ENCODE assay signal across 8 mouse cellular contexts in the genomic region with DNA sequence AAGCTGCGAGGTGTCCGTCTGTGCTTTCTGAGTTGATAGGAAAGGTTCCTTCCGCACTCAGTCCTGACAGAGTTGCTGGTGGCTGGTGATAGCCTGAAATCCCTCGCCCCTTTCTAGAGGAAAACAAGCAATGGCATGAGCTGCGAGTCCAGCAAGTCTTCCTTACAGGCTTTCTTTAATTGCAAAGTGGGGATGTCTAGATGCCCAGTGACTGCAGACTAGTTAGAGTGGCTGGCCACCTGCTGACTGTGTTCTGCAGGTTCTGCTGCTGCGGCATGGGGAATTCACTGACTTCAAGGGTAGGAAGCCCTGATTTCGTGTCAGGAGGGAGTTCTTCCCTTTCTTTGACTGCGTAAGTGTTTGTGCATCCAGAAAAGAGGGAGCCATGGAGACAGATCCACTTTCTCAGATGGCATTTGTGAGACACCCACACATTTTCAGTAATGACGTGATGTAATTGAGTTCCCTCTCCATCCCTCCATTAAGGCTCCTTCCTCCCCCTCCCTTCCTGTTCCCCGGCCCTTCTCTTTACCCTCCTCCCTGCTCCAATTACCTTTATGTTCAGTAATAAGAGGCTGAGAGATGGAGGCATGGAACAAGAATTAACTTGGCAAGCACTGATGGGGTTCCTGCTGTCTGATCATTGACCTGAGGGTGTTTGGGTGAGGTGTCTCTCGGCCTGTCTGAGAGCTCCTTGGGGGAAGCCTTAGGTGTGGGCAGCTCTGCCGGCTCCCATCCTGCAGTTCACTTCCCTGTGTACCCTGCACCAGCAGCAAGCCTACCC. TPM values are rescaled to one million over a fixed set of nuclear protein-coding genes. Genes with fewer than 3 reads are reported as not detected.
DNase-seq lines count a peak whose midpoint lies in the region; ATAC-seq lines count a peak whose summit lies in the region.

No protein-coding gene starts in this region.

- H3K36me3 ChIP-seq in embryonic facial prominence, embryonic 12.5 days, result peaks cover 51% of the 10 kb centered on the region
- peaks cover 54% of the 10 kb centered on the region for H3K36me3 ChIP-seq in hindbrain, embryonic 13.5 days
- H3K36me3 ChIP-seq in limb, embryonic 15.5 days, result peaks cover 52% of the 10 kb centered on the region

- intact Hi-C loops in gastrocnemius, postnatal 14 days (cut with DNase I; ENCODE audit: low total_unique reads), result no loop called here

- H3K9ac ChIP-seq in embryonic facial prominence, embryonic 12.5 days, result 0 out of 2 replicates have a peak overlapping the region, but pooled peaks have one; percentile 0
- H3K9ac ChIP-seq in hindbrain, embryonic 13.5 days, result peak overlapping the region; percentile 51; the same call in 1 of the 2 replicates
- H3K9ac ChIP-seq in limb, embryonic 15.5 days, result no peak overlapping the region

- H3K4me3 ChIP-seq in embryonic facial prominence, embryonic 12.5 days, result no peak overlapping the region
- no peak overlapping the region for H3K4me3 ChIP-seq in hindbrain, embryonic 13.5 days
- H3K4me3 ChIP-seq in limb, embryonic 15.5 days, result no peak overlapping the region

- no peak for ATAC-seq in embryonic facial prominence, embryonic 12.5 days (ENCODE audit: insufficient number of reproducible peaks, insufficient read depth, low FRiP score, low TSS enrichment)
- no peak for ATAC-seq in hindbrain, embryonic 13.5 days (ENCODE audit: low FRiP score)
- ATAC-seq in limb, embryonic 15.5 days (ENCODE audit: insufficient number of reproducible peaks, low FRiP score, low TSS enrichment, low read depth), result no peak

- no peaks in the 10 kb centered on the region for H3K9me3 ChIP-seq in embryonic facial prominence, embryonic 12.5 days
- H3K9me3 ChIP-seq in hindbrain, embryonic 13.5 days, result no peaks in the 10 kb centered on the region
- H3K9me3 ChIP-seq in limb, embryonic 15.5 days, result no peaks in the 10 kb centered on the region

- H3K27ac ChIP-seq in embryonic facial prominence, embryonic 12.5 days, result 0 out of 2 replicates have a peak overlapping the region, but pooled peaks have one; percentile 26
- peak overlapping the region; percentile 59 for H3K27ac ChIP-seq in hindbrain, embryonic 13.5 days
- H3K27ac ChIP-seq in limb, embryonic 15.5 days, result peak overlapping the region; percentile 60

- WGBS in embryonic facial prominence, embryonic 12.5 days, result 64% methylated on average over 12 of the region's 12 CpGs
- 67% methylated on average over 12 of the region's 12 CpGs for WGBS in hindbrain, embryonic 13.5 days
- 63% methylated on average over 12 of the region's 12 CpGs for WGBS in limb, embryonic 15.5 days

- H3K4me1 ChIP-seq in embryonic facial prominence, embryonic 12.5 days, result no peaks in the 10 kb centered on the region
- peaks cover 19% of the 10 kb centered on the region; the same call in 1 of the 2 replicates for H3K4me1 ChIP-seq in hindbrain, embryonic 13.5 days (replicated peaks)
- H3K4me1 ChIP-seq in limb, embryonic 15.5 days, result peaks cover 3% of the 10 kb centered on the region; the same call in 1 of the 2 replicates

- H3K4me2 ChIP-seq in embryonic facial prominence, embryonic 12.5 days (replicated peaks), result no peak overlapping the region
- no peak overlapping the region for H3K4me2 ChIP-seq in hindbrain, embryonic 13.5 days
- H3K4me2 ChIP-seq in limb, embryonic 15.5 days, result no peak overlapping the region

- peak; percentile 92 for DNase-seq in heart, adult 11 months
- no peak for DNase-seq in heart, postnatal 4 days
- no peak for DNase-seq in liver
- DNase-seq in testis, postnatal 10 days (ENCODE audit: low spot score), result no peak
- no peak for DNase-seq in gastrocnemius, postnatal 14 days

- no peaks in the 10 kb centered on the region for H3K27me3 ChIP-seq in embryonic facial prominence, embryonic 12.5 days
- H3K27me3 ChIP-seq in hindbrain, embryonic 13.5 days, result no peaks in the 10 kb centered on the region
- H3K27me3 ChIP-seq in limb, embryonic 15.5 days, result no peaks in the 10 kb centered on the region

RNA-seq across cellular contexts. Expression of a gene that starts 12.5 kb away (rescaled TPM):
- 10 to 100 TPM; 40.0 to 42.1 TPM for total RNA-seq in heart, postnatal 4 days (2021)
- 53.0 and 59.7 TPM in 2 replicates for polyA plus RNA-seq in embryonic facial prominence, embryonic 12.5 days (2016; fragmentation: Nextera tagmentation; extraction: Ambion mirVana)
- polyA plus RNA-seq in hindbrain, embryonic 13.5 days (2015; fragmentation: Nextera tagmentation; extraction: Ambion mirVana), result 55.1 and 62.1 TPM in 2 replicates
- polyA plus RNA-seq in limb, embryonic 15.5 days (2015; fragmentation: Nextera tagmentation; extraction: Ambion mirVana), result 48.4 and 51.2 TPM in 2 replicates
- total RNA-seq in gastrocnemius, postnatal 14 days (2021), result 10 to 100 TPM; 34.2 to 35.6 TPM

RNA-seq across cellular contexts. Expression of a gene that starts 12.5 kb away (rescaled TPM):
- 10 to 100 TPM; 29.3 to 32.6 TPM for total RNA-seq in heart, postnatal 4 days (2021)
- 59.7 and 61.3 TPM in 2 replicates for polyA plus RNA-seq in embryonic facial prominence, embryonic 12.5 days (2016; fragmentation: Nextera tagmentation; extraction: Ambion mirVana)
- 65.3 and 67.9 TPM in 2 replicates for polyA plus RNA-seq in hindbrain, embryonic 13.5 days (2015; fragmentation: Nextera tagmentation; extraction: Ambion mirVana)
- polyA plus RNA-seq in limb, embryonic 15.5 days (2015; fragmentation: Nextera tagmentation; extraction: Ambion mirVana), result 69.4 and 71.2 TPM in 2 replicates
- 10 to 100 TPM; 14.9 to 17.2 TPM for total RNA-seq in gastrocnemius, postnatal 14 days (2021)

RNA-seq across cellular contexts. Expression of a gene that starts 33.1 kb away (rescaled TPM):
- 100 to 1,000 TPM; 159 to 169 TPM for total RNA-seq in heart, postnatal 4 days (2021)
- 149 and 157 TPM in 2 replicates for polyA plus RNA-seq in embryonic facial prominence, embryonic 12.5 days (2016; fragmentation: Nextera tagmentation; extraction: Ambion mirVana)
- 571 and 589 TPM in 2 replicates for polyA plus RNA-seq in hindbrain, embryonic 13.5 days (2015; fragmentation: Nextera tagmentation; extraction: Ambion mirVana)
- 107 and 121 TPM in 2 replicates for polyA plus RNA-seq in limb, embryonic 15.5 days (2015; fragmentation: Nextera tagmentation; extraction: Ambion mirVana)
- total RNA-seq in gastrocnemius, postnatal 14 days (2021), result 10 to 100 TPM; 53.4 to 62.2 TPM

RNA-seq across cellular contexts. Expression of a gene that starts 47.6 kb away (rescaled TPM):
- total RNA-seq in heart, postnatal 4 days (2021), result 1 to 10 TPM; 9.4 to 9.8 TPM
- polyA plus RNA-seq in embryonic facial prominence, embryonic 12.5 days (2016; fragmentation: Nextera tagmentation; extraction: Ambion mirVana), result 13.3 and 15.1 TPM in 2 replicates
- 8.6 and 9.3 TPM in 2 replicates for polyA plus RNA-seq in hindbrain, embryonic 13.5 days (2015; fragmentation: Nextera tagmentation; extraction: Ambion mirVana)
- polyA plus RNA-seq in limb, embryonic 15.5 days (2015; fragmentation: Nextera tagmentation; extraction: Ambion mirVana), result 14.4 and 14.8 TPM in 2 replicates
- 1 to 10 TPM; 2.7 to 4.7 TPM for total RNA-seq in gastrocnemius, postnatal 14 days (2021)

RNA-seq across cellular contexts. Expression of a gene that starts 53.4 kb away (rescaled TPM):
- 100 to 1,000 TPM; 165 to 181 TPM for total RNA-seq in heart, postnatal 4 days (2021)
- 339 and 355 TPM in 2 replicates for polyA plus RNA-seq in embryonic facial prominence, embryonic 12.5 days (2016; fragmentation: Nextera tagmentation; extraction: Ambion mirVana)
- 1,675 and 1,703 TPM in 2 replicates for polyA plus RNA-seq in hindbrain, embryonic 13.5 days (2015; fragmentation: Nextera tagmentation; extraction: Ambion mirVana)
- polyA plus RNA-seq in limb, embryonic 15.5 days (2015; fragmentation: Nextera tagmentation; extraction: Ambion mirVana), result 132 and 183 TPM in 2 replicates
- 10 to 100 TPM; 19.8 to 32.6 TPM for total RNA-seq in gastrocnemius, postnatal 14 days (2021)
